Mouse (Mus musculus) heart, postnatal 0 days (tissue): ENCODE measurements around the gene Ncoa5.

ENCODE experiments used
- CTCF ChIP-seq: IDR thresholded peaks from 2 replicates; pipeline ENCODE4 v1.5.1; 2016; ENCODE audit warnings: antibody characterized with exemption, control low read depth, low read depth
- EP300 ChIP-seq: IDR thresholded peaks from 2 replicates; pipeline ENCODE4 v1.6.1; 2016; ENCODE audit warnings: antibody characterized with exemption, low read depth

GRCm38 (mm10) chr2:164953224-164953623 is 81.4 kb downstream of the Ncoa5 start:
- TF ChIP-seq CTCF (peak; percentile 88), EP300 (no peak)
